Mouse (Mus musculus) NIH3T3 (cell line): ENCODE data around the gene Tcirg1.

Experiments used
- DNase-seq: peaks from one replicate; pipeline ENCODE4 v3.0.0-alpha.2; 2012; ENCODE audit warnings: low read depth

The Tcirg1 gene

GRCm38 (mm10) chr19:3927989-3928388 is 21.1 kb upstream of the Tcirg1 start:
- DNase-seq: no peak

DNA sequence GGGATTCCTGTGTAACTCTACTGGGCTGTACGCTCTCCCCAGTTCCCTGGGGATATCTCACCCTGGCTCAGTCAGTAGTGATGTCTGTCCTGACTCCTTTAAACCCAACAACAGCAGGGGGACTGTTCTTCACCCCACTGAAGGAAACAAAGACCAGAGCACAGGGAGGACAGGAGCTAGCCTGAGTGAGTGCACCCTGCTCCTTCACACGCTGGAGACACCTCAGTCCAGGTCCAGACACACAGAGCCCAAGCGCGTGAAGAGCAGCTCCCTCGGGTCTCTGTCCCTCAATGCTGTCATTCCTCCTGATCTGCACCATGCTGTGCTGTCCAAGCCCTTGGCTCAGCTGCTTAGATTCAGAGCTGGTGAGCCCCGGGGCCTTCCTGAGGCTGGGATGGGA is 19.8 kb upstream of the Tcirg1 start:
- no peak for DNase-seq

DNA sequence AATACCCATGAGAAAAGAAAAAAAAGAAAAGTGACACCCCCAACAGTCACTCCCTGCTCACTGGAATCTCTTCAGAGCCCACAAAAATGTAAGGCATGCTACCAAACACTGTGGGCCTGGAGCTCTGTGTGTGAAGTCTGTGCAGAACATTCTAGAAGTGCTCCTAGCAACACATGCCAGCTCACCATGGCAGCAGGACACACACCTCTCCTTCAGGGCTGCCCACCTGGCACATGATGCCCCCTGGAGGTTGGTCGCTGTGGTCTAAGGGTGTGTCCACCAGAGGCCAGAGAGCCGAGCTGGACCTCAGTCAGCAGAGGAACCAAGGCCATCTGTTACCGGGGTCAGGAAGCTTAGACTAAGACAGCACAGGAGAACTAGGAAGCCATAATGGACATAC is 19.3 kb upstream of the Tcirg1 start:
- DNase-seq: peak; percentile 82

GRCm38 (mm10) chr19:3925859-3926258 is 18.9 kb upstream of the Tcirg1 start:
- DNase-seq: no peak

GRCm38 (mm10) chr19:3924868-3925267 is 17.9 kb upstream of the Tcirg1 start:
- DNase-seq: no peak

GRCm38 (mm10) chr19:3924190-3924589 is 17.3 kb upstream of the Tcirg1 start:
- no peak for DNase-seq

- DNase-seq: no peak
Observed at GRCm38 (mm10) chr19:3923586-3923985, 16.7 kb upstream of the Tcirg1 start.

- DNase-seq: no peak
Observed at GRCm38 (mm10) chr19:3922661-3923371, 15.9 kb upstream of the Tcirg1 start.

DNA sequence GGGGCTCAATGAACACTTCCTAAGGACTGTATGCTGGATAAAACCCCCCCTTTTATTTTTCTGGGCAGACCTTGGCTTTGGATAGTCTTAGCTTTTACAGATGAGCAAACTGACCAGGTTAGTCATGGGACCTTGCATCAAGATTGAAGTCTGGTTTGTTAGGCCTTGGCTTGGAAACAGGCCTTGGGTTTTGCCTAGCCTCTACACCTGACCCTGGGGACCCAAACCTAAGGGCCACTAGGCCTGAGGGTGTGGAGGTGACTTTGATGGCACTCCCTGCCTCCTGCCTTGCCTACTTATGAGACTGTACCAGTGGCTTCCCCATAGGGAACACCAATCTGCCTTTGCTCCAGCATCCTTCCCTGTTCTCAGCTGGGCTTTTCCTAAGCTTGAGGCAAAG is 13.0 kb upstream of the Tcirg1 start:
- no peak for DNase-seq

DNA sequence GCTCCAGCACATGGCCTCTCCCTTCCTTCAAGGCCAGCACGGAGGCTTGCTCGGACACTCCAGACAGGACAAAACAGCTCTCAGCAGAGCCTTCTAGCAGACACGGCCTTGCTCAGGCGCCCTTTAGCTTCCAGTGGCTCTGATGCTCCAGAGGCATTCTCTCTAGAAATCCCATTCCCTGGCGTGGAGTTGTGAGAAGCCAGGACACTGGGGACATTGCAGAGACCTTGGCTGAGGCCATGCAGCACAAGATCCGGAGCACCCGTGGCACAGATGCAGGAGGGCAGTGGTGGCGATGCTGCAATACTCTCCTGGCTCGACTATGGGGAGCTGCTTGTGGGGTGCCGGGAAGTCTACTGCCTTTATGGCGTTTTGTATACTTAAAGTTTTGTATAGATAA is 9.8 kb upstream of the Tcirg1 start:
- DNase-seq: no peak

DNA sequence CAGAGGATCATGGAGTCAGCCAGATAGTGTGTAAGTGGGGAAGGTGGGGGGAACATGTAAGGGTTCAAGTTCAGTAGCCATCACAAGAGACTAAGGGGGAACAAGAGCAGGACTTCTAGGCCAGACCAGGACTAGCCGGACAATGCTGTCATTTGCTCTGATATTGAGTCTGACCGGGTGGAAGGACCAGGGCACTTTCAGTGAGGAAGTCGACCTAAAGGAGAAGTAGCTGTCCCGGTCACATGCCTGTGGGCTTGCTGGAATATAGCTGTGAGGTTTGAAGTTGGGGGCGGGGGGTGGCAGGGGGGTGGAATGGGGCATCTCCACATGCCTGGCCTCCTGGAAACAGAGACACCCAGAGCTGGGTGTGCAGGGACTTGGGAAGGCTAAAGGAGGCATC is 7.6 kb upstream of the Tcirg1 start:
- DNase-seq: no peak

DNA sequence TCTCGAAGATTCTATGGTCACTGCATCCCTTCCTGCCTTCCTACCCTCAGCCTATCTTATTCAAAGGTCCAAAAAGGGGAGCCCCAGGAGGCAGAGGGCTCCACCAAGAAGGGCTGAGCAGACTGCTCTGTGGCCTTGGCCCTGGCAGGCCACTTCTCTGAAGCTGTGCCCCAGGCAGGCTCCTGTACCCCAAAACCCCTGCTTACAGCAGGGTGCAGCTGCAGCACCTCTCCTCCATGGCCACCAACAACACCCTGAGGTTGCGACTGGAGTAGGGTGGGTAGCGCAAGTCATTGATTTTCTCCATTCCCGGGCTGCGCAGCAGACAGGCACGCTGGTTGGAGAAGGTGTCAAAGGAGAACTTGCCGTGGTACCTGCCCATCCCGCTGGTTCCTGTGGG is 6.8 kb upstream of the Tcirg1 start:
- no peak for DNase-seq

DNA sequence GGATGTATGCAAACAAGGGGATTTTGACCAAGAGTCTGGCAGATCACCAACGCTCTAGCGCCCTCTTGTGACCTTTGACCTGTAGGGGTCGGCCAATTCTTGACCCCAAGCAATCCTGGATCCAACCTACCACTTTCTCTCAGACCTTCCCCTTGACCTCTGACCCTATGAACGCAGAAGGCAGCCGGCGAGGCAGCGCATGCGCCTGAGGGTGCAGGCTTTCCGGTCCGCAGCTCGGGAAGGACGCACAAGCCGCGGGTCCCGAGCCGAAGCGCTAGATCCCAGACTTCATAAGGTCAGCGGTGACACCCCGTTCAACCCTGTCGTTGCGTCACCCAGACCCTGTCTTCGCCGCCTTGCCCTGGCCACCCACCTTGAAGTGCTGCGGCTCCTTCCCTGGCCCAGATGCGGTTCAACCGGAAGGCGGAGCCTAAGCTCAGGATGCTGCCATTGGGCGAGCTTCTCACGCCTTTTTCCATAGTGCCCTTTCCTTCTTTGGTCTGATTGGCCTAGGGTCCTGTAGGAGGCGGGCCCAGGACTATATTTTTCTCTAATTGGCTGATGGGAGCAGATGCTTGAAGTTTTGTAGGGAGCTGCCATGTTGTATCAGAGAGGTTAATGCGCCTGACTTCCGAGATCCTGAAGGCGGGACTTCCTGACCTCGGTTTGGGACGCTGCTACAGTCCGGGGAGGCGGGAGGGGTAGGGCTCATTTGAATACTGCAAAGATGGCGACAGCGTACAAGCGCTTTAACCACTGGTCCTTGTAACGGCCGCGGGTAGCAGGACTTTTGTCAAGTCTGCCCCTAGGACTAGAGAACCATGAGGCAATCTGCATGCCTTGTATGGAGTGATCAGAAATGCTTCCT is 5.6 kb upstream of the Tcirg1 start, which contains the start of gene Ndufs8:
Gene Ndufs8 (minus strand): TSS at position 438 of the 868 bp plus-strand sequence.
- DNase-seq: peak; percentile 97

DNA sequence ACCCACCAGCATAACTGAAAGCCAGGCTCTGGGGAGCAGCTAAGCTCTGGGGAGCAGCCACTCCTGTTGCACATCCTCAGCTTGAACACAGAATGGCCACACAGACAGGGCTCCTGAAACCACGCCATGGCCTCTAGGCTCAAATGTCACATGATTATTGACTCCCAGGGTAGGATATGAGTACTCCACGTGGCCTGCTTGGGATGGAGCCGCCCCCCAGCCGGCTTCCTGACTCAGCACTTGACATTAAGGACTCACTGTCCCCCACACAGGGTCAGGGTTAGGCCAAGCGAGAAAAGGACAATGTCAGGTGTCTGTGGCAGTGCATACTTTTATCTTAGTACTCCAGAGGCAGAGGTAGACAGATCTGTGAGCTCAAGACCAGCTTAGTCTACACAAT is 3.3 kb upstream of the Tcirg1 start:
- DNase-seq: no peak

GRCm38 (mm10) chr19:3907876-3908660 is 1.1 kb upstream of the Tcirg1 start:
- peak; percentile 70 for DNase-seq

DNA sequence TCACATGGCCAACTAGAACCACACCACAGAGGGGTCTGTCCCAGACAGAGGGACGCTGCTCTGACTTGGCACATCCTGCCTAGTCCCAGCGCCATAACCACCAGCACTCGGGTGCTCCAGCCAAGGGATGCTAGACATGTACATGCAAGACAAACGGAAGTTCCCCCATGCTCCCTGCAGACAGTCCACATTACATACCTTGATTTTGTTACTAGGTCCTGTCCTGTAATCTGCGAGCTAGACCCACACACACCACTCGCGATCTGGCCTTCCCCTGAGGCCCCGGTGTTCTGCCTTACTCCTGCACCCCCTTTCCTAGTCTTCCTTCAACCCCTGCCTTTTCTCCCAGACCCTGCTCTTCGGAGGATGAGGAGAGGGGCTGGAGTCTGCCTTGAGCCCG is 607 bp downstream of the Tcirg1 start:
- peak; percentile 45 for DNase-seq

GRCm38 (mm10) chr19:3905261-3905969 is 1.5 kb downstream of the Tcirg1 start:
- peak; percentile 84 for DNase-seq

DNA sequence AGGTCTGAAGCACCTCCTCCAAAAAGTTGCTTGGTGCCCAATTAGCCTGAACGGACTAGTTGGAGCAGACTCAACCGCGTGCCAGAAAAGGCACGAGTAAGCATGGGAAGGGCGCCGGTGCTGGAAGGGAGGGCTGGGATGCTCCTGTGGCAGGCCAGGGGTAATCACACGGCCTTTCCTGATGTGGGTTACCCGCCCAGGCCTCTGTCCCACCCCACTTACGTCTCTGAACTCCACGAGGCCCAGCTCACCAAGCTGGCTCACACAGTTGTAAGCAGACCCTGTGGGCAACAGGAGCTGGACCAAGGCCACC is 2.6 kb downstream of the Tcirg1 start:
- no peak for DNase-seq

- peak; percentile 61 for DNase-seq
Observed at GRCm38 (mm10) chr19:3903648-3904362, 3.1 kb downstream of the Tcirg1 start.

- no peak for DNase-seq
Observed at GRCm38 (mm10) chr19:3902966-3903365, 4.0 kb downstream of the Tcirg1 start.

GRCm38 (mm10) chr19:3899618-3900017 is 7.3 kb downstream of the Tcirg1 start:
- DNase-seq: no peak
